ENCODE assay signal across 8 mouse cellular contexts in genomic region chr6:113306986-113307349, GRCm38 (mm10). TPM values are rescaled to one million over a fixed set of nuclear protein-coding genes. Genes with fewer than 3 reads are reported as not detected.
DNase-seq lines count a peak whose midpoint lies in the region; ATAC-seq and TF ChIP-seq lines count a peak whose summit lies in the region.

Gene Brpf1, plus strand, starts transcription at chr6:113307137.

- H3K9me3 ChIP-seq in embryonic facial prominence, embryonic 13.5 days: no peaks in the 10 kb centered on the region
- H3K9me3 ChIP-seq in limb, embryonic 13.5 days: no peaks in the 10 kb centered on the region

- H3ac ChIP-seq in C2C12 (ENCODE audit: control insufficient read depth, insufficient read length, low read depth): peak within 1 kb of the TSS; percentile 94

- peaks cover 21% of the 10 kb centered on the region for H3K36me3 ChIP-seq in C2C12 (ENCODE audit: control insufficient read depth, insufficient read depth)
- peaks cover 16% of the 10 kb centered on the region for H3K36me3 ChIP-seq in embryonic facial prominence, embryonic 13.5 days
- H3K36me3 ChIP-seq in limb, embryonic 13.5 days: peaks cover 15% of the 10 kb centered on the region

- ATAC-seq in frontal cortex, adult (ENCODE audit: low TSS enrichment): peak; percentile 24; the same call in 1 of the 2 replicates
- peak; percentile 63 for ATAC-seq in embryonic facial prominence, embryonic 13.5 days (ENCODE audit: insufficient number of reproducible peaks, insufficient read depth, low FRiP score, low TSS enrichment, low read depth)
- ATAC-seq in limb, embryonic 13.5 days (ENCODE audit: low FRiP score, low read depth): peak; percentile 48

- TF ChIP-seq CTCF in C2C12 (IDR thresholded peaks at IDR 0.05; ENCODE audit: control insufficient read depth, insufficient read depth, insufficient read length): no peak
- no peak for TF ChIP-seq CTCF in olfactory bulb, adult 2 months (IDR thresholded peaks at IDR 0.05; ENCODE audit: insufficient read depth, low read depth, low read length)

- peak within 1 kb of the TSS; percentile 99 for H3K4me2 ChIP-seq in embryonic facial prominence, embryonic 13.5 days
- peak within 1 kb of the TSS; percentile 100 for H3K4me2 ChIP-seq in limb, embryonic 13.5 days (replicated peaks)

- peak within 1 kb of the TSS; percentile 97 for H3K9ac ChIP-seq in embryonic facial prominence, embryonic 13.5 days
- H3K9ac ChIP-seq in limb, embryonic 13.5 days: peak within 1 kb of the TSS; percentile 99

- H3K79me2 ChIP-seq in C2C12 (ENCODE audit: control insufficient read depth, insufficient read depth): peaks cover 50% of the 10 kb centered on the region

- under 1% methylated on average over 32 of the region's 32 CpGs for WGBS in embryonic facial prominence, embryonic 13.5 days
- WGBS in limb, embryonic 13.5 days: under 1% methylated on average over 32 of the region's 32 CpGs
- WGBS in olfactory bulb, adult 2 months: under 1% methylated on average over 32 of the region's 32 CpGs

- peak within 1 kb of the TSS; percentile 96 for H3K4me3 ChIP-seq in C2C12 (ENCODE audit: insufficient read depth, poor library complexity, severe bottlenecking)
- H3K4me3 ChIP-seq in embryonic facial prominence, embryonic 13.5 days: peak within 1 kb of the TSS; percentile 95
- peak within 1 kb of the TSS; percentile 96 for H3K4me3 ChIP-seq in limb, embryonic 13.5 days
- H3K4me3 ChIP-seq in olfactory bulb, adult 2 months (ENCODE audit: insufficient read depth, low read depth, low read length): peak within 1 kb of the TSS; percentile 64

- H3K27me3 ChIP-seq in C2C12 (ENCODE audit: control insufficient read depth, insufficient read depth, insufficient read length): no peaks in the 10 kb centered on the region
- no peaks in the 10 kb centered on the region for H3K27me3 ChIP-seq in embryonic facial prominence, embryonic 13.5 days
- H3K27me3 ChIP-seq in limb, embryonic 13.5 days: no peaks in the 10 kb centered on the region

- peaks cover 43% of the 10 kb centered on the region for H3K79me3 ChIP-seq in C2C12 (ENCODE audit: low read depth)

- peak within 1 kb of the TSS; percentile 99 for H3K27ac ChIP-seq in embryonic facial prominence, embryonic 13.5 days
- peak within 1 kb of the TSS; percentile 96 for H3K27ac ChIP-seq in limb, embryonic 13.5 days
- peak within 1 kb of the TSS; percentile 97 for H3K27ac ChIP-seq in olfactory bulb, adult 2 months (ENCODE audit: insufficient read depth, low read depth, low read length)

- peaks cover 21% of the 10 kb centered on the region for H3K4me1 ChIP-seq in embryonic facial prominence, embryonic 13.5 days
- H3K4me1 ChIP-seq in limb, embryonic 13.5 days: peaks cover 18% of the 10 kb centered on the region
- H3K4me1 ChIP-seq in olfactory bulb, adult 2 months (ENCODE audit: control insufficient read depth, insufficient read depth, low read length): peaks cover 10% of the 10 kb centered on the region

- no peak for DNase-seq in frontal cortex, postnatal 14 days (ENCODE audit: low spot score in 2 of 2)
- no peak for DNase-seq in heart, postnatal 4 days
- DNase-seq in Muller cell, postnatal 12 days (ENCODE audit: inconsistent ontology term): no peak

- TF ChIP-seq POLR2A in olfactory bulb, adult 2 months (IDR thresholded peaks at IDR 0.05; ENCODE audit: insufficient read depth, low read depth, low read length): peak; percentile 61

TF ChIP-seq in C2C12, 6 proteins besides CTCF, POLR2A, EP300 and RAD21:
- TF ChIP-seq CEBPB (IDR thresholded peaks at IDR 0.05; ENCODE audit: low read depth) (no peak), FOSL1 (IDR thresholded peaks at IDR 0.05; ENCODE audit: insufficient read depth, low read length, poor library complexity, severe bottlenecking) (no peak), USF1 (IDR thresholded peaks at IDR 0.05; ENCODE audit: low read depth) (no peak), MYOD1 (IDR thresholded peaks at IDR 0.05; ENCODE audit: control insufficient read depth, insufficient read length, low read depth) (no peak), MYOG (IDR thresholded peaks at IDR 0.05; ENCODE audit: control insufficient read depth, extremely low read depth, insufficient read length) (no peak), MAX (IDR thresholded peaks at IDR 0.05) (no peak)

RNA-seq across cellular contexts. Expression of gene Brpf1, which starts in this region (rescaled TPM):
- 16.1 TPM for polyA plus RNA-seq in C2C12 (2012; fragmentation: generic; extraction: Trizol)
- 19.1 and 20.4 TPM in 2 replicates for polyA plus RNA-seq in embryonic facial prominence, embryonic 13.5 days (2015; fragmentation: Nextera tagmentation; extraction: Ambion mirVana)
- total RNA-seq in heart, postnatal 4 days (2021): 10 to 100 TPM; 21.8 to 23.8 TPM
- polyA plus RNA-seq in limb, embryonic 13.5 days (2015; fragmentation: Nextera tagmentation; extraction: Ambion mirVana): 19.2 and 19.3 TPM in 2 replicates
- not detected in 2 replicates for polyA plus RNA-seq in olfactory bulb, adult 2 months (2012; ENCODE audit: insufficient read depth, insufficient read length, low replicate concordance, missing spikeins)

Comparison
In these comparisons a context has a peak if more than half of its experiments do, and no peak if none do; other contexts are left out.
1. RNA of gene Brpf1 (polyA plus RNA-seq): 19.2 to 19.3 TPM in limb, embryonic 13.5 days, 19.1 to 20.4 TPM in embryonic facial prominence, embryonic 13.5 days and 16.1 TPM in C2C12 (single experiment); not detected in olfactory bulb, adult 2 months; every median in the first group is over 10 times any median in the second.
2. Peak in every context shown above with its lines, with median percentiles within 50 percentile points of each other: ATAC-seq, H3K4me3 ChIP-seq and H3K27ac ChIP-seq.